11 mouse cellular contexts compared by ENCODE assay signal in the genomic region with DNA sequence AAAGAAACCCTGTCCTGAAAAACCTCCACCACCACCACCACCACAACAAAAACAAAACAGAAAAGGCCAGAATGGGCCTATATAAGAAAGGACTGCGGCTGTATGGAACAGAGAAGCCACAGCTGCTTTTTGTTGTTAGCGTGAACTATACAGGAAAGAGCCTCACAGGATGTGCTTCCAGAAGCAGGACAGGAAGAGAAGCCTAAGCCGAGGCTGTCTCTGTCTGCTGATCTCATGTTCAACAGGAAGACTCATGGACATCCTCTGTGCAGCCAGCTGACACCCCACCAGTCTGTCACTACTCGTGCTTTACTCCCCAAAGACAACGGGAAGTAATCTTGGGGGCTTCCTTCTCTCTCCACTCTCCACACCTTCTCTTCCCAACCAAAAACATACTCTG. TPM values are rescaled to one million over a fixed set of nuclear protein-coding genes. Genes with fewer than 3 reads are reported as not detected.
DNase-seq lines count a peak whose midpoint lies in the region; ATAC-seq and TF ChIP-seq lines count a peak whose summit lies in the region.
"Had no signal": no experiment of that assay in that cellular context is flagged by ENCODE, and none has a peak within 500 bp of the region (broad histone marks: within the 10 kb centered on the region; RNA-seq: fewer than 3 reads in every experiment).

No protein-coding gene starts in this region.

- TF ChIP-seq CTCF in stomach, postnatal 0 days (IDR thresholded peaks at IDR 0.05; ENCODE audit: low read depth): no peak

- peaks cover 35% of the 10 kb centered on the region for H3K36me3 ChIP-seq in stomach, embryonic 14.5 days (ENCODE audit: control insufficient read depth, insufficient read depth, low read length)
- peaks cover 13% of the 10 kb centered on the region; the same call in 1 of the 2 replicates for H3K36me3 ChIP-seq in stomach, postnatal 0 days (ENCODE audit: control insufficient read depth, insufficient read depth, low read length)
- peaks cover 38% of the 10 kb centered on the region for H3K36me3 ChIP-seq in hindbrain, embryonic 12.5 days
- H3K36me3 ChIP-seq in forebrain, embryonic 13.5 days (ENCODE audit: poor library complexity, severe bottlenecking): peaks cover 50% of the 10 kb centered on the region

- peak overlapping the region; percentile 52; the same call in 1 of the 2 replicates for H3K27ac ChIP-seq in stomach, embryonic 14.5 days (ENCODE audit: low read length)
- no peak overlapping the region for H3K27ac ChIP-seq in stomach, postnatal 0 days (replicated peaks)
- no peak overlapping the region for H3K27ac ChIP-seq in hindbrain, embryonic 12.5 days
- no peak overlapping the region for H3K27ac ChIP-seq in forebrain, embryonic 13.5 days

- no peak for DNase-seq in stomach, postnatal 0 days (ENCODE audit: low spot score)
- DNase-seq in kidney, postnatal 36 days: peak; percentile 28 to 55
- DNase-seq in thymus, postnatal 25 days: peak; percentile 10
- DNase-seq: adrenal gland, adult 2 months; right cerebral cortex, adult 18-20 months had no signal

- no peak for TF ChIP-seq EP300 in stomach, postnatal 0 days (optimal IDR thresholded peaks at IDR 0.05)

- no peak for ATAC-seq in stomach, embryonic 14.5 days (ENCODE audit: insufficient number of reproducible peaks, insufficient read depth, low FRiP score, low read depth)
- ATAC-seq in stomach, postnatal 0 days (ENCODE audit: low FRiP score, low TSS enrichment): no peak
- peak; percentile 25 for ATAC-seq in inflammation-experienced regulatory T-cells, adult 6 months
- ATAC-seq in hindbrain, embryonic 12.5 days (ENCODE audit: low FRiP score): no peak
- no peak for ATAC-seq in forebrain, embryonic 13.5 days
- ATAC-seq: forebrain, embryonic 16.5 days had no signal

- no peaks in the 10 kb centered on the region for H3K9me3 ChIP-seq in stomach, embryonic 14.5 days (ENCODE audit: control insufficient read depth, low read depth, low read length)
- H3K9me3 ChIP-seq in stomach, postnatal 0 days (ENCODE audit: control insufficient read depth, low read length): no peaks in the 10 kb centered on the region
- H3K9me3 ChIP-seq in hindbrain, embryonic 12.5 days (replicated peaks): no peaks in the 10 kb centered on the region
- H3K9me3 ChIP-seq in forebrain, embryonic 13.5 days (replicated peaks): no peaks in the 10 kb centered on the region
- H3K9me3 ChIP-seq: G1E had no signal

- H3K4me1 ChIP-seq in stomach, embryonic 14.5 days (ENCODE audit: control insufficient read depth, insufficient read depth, low read length): no peaks in the 10 kb centered on the region
- no peaks in the 10 kb centered on the region for H3K4me1 ChIP-seq in stomach, postnatal 0 days (replicated peaks; ENCODE audit: control insufficient read depth, insufficient read depth)
- H3K4me1 ChIP-seq in hindbrain, embryonic 12.5 days: no peaks in the 10 kb centered on the region
- H3K4me1 ChIP-seq in forebrain, embryonic 13.5 days: no peaks in the 10 kb centered on the region

- no peaks in the 10 kb centered on the region for H3K27me3 ChIP-seq in stomach, embryonic 14.5 days (ENCODE audit: control insufficient read depth, insufficient read depth, low read length)
- H3K27me3 ChIP-seq in stomach, postnatal 0 days (ENCODE audit: control insufficient read depth, insufficient read depth, low read length): no peaks in the 10 kb centered on the region
- H3K27me3 ChIP-seq in hindbrain, embryonic 12.5 days: no peaks in the 10 kb centered on the region
- H3K27me3 ChIP-seq in forebrain, embryonic 13.5 days: no peaks in the 10 kb centered on the region

- no peak overlapping the region for H3K4me3 ChIP-seq in stomach, embryonic 14.5 days (ENCODE audit: low read depth, low read length)
- H3K4me3 ChIP-seq in stomach, postnatal 0 days (ENCODE audit: low read depth, low read length): no peak overlapping the region
- no peak overlapping the region for H3K4me3 ChIP-seq in hindbrain, embryonic 12.5 days
- no peak overlapping the region for H3K4me3 ChIP-seq in forebrain, embryonic 13.5 days

- WGBS in stomach, embryonic 14.5 days: 80% methylated on average over 5 of the region's 5 CpGs
- WGBS in stomach, postnatal 0 days: 57% methylated on average over 5 of the region's 5 CpGs
- 86% methylated on average over 5 of the region's 5 CpGs for WGBS in hindbrain, embryonic 12.5 days
- 90% methylated on average over 5 of the region's 5 CpGs for WGBS in forebrain, embryonic 13.5 days

- no peak overlapping the region for H3K4me2 ChIP-seq in stomach, embryonic 14.5 days (replicated peaks; ENCODE audit: low read depth, low read length)
- H3K4me2 ChIP-seq in stomach, postnatal 0 days (replicated peaks; ENCODE audit: low read depth): no peak overlapping the region
- H3K4me2 ChIP-seq in hindbrain, embryonic 12.5 days (replicated peaks): no peak overlapping the region
- H3K4me2 ChIP-seq in forebrain, embryonic 13.5 days: no peak overlapping the region

- no peak overlapping the region for H3K9ac ChIP-seq in stomach, embryonic 14.5 days (replicated peaks; ENCODE audit: low read depth, low read length)
- no peak overlapping the region for H3K9ac ChIP-seq in stomach, postnatal 0 days (ENCODE audit: low read length)
- H3K9ac ChIP-seq in hindbrain, embryonic 12.5 days: no peak overlapping the region
- H3K9ac ChIP-seq in forebrain, embryonic 13.5 days: no peak overlapping the region

RNA-seq across cellular contexts. Expression of a gene that starts 57.3 kb away (rescaled TPM):
- polyA plus RNA-seq in stomach, embryonic 14.5 days (2014; fragmentation: Nextera tagmentation; extraction: Ambion mirVana): 232 and 251 TPM in 2 replicates
- polyA plus RNA-seq in stomach, postnatal 0 days (2015; fragmentation: Nextera tagmentation; extraction: Ambion mirVana): 42.0 and 42.7 TPM in 2 replicates
- 1 to 10 TPM in 1 of 3 experiments, not detected in 2; 1.2 TPM for polyA plus RNA-seq in inflammation-experienced regulatory T-cells, adult 6 months (2017; shearing (Covaris generic))
- polyA plus RNA-seq in hindbrain, embryonic 12.5 days (2016; fragmentation: Nextera tagmentation; extraction: Ambion mirVana): 699 and 764 TPM in 2 replicates
- polyA plus RNA-seq in forebrain, embryonic 13.5 days (2015; fragmentation: Nextera tagmentation; extraction: Ambion mirVana): 521 and 522 TPM in 2 replicates
- polyA plus RNA-seq: G1E had no signal

Comparison
In these comparisons a context has a peak if more than half of its experiments do, and no peak if none do; other contexts are left out.
1. RNA of a gene that starts 57.3 kb away (polyA plus RNA-seq): 699 to 764 TPM in hindbrain, embryonic 12.5 days, 521 to 522 TPM in forebrain, embryonic 13.5 days, 232 to 251 TPM in stomach, embryonic 14.5 days and 42.0 to 42.7 TPM in stomach, postnatal 0 days; 1.2 TPM in inflammation-experienced regulatory T-cells, adult 6 months; every median in the first group is over 10 times any median in the second.